Mouse (Mus musculus): ENCODE measurements around the gene Gm14597. TPM values are rescaled to one million over a fixed set of nuclear protein-coding genes. Genes with fewer than 3 reads are reported as not detected.
"Not testable (repeated sequence)": the region's sequence is repeated elsewhere in the genome, so short reads cannot be mapped to it uniquely, and the experiment has no call there.

Gm14597 gene
- polyA plus RNA-seq, 1 experiment from 2014 or later = not detected

- not testable (repeated sequence) for H3K4me3 ChIP-seq; H3K9ac ChIP-seq; H3K4me1 ChIP-seq; H3K36me3 ChIP-seq; H3K27ac ChIP-seq; H3K4me2 ChIP-seq; ATAC-seq; H3K27me3 ChIP-seq (replicated peaks); H3K9me3 ChIP-seq (replicated peaks)
- WGBS (ENCODE audit: insufficient replicate concordance) = 21% methylated on average over 2 of the region's 2 CpGs
Measured at GRCm38 (mm10) chrX:53599993-53600392, 8.8 kb downstream of the Gm14597 start.

- not testable (repeated sequence) for H3K4me1 ChIP-seq; ATAC-seq; H3K36me3 ChIP-seq; H3K9ac ChIP-seq; H3K9me3 ChIP-seq (replicated peaks); H3K27ac ChIP-seq; H3K4me3 ChIP-seq; H3K4me2 ChIP-seq; H3K27me3 ChIP-seq (replicated peaks)
- 58% methylated on average over 3 of the region's 4 CpGs for WGBS (ENCODE audit: insufficient replicate concordance)
Measured at GRCm38 (mm10) chrX:53583404-53583803, 25.4 kb downstream of the Gm14597 start.

- not testable (repeated sequence) for H3K9ac ChIP-seq; H3K4me3 ChIP-seq; H3K4me2 ChIP-seq; H3K36me3 ChIP-seq; H3K4me1 ChIP-seq; H3K27ac ChIP-seq; H3K9me3 ChIP-seq (replicated peaks); ATAC-seq; H3K27me3 ChIP-seq (replicated peaks)
- WGBS (ENCODE audit: insufficient replicate concordance) = 68% methylated on average over 2 of the region's 4 CpGs
Measured at GRCm38 (mm10) chrX:53581407-53581806, 27.4 kb downstream of the Gm14597 start.

- H3K36me3 ChIP-seq = no peaks in the 10 kb centered on the region
- WGBS (ENCODE audit: insufficient replicate concordance) = 40% methylated on average over 1 of the region's 1 CpGs
Measured at GRCm38 (mm10) chrX:53579311-53579710, 29.5 kb downstream of the Gm14597 start.

More at GRCm38 (mm10) chrX:53579311-53579710, 29.5 kb downstream of the Gm14597 start:
- Histone ChIP-seq H3K4me3 (no peak overlapping the region), H3K9me3 (replicated peaks) (no peaks in the 10 kb centered on the region), H3K4me2 (no peak overlapping the region), H3K9ac (no peak overlapping the region), H3K4me1 (no peaks in the 10 kb centered on the region), H3K27ac (no peak overlapping the region), H3K27me3 (replicated peaks) (no peaks in the 10 kb centered on the region)
- no peak for ATAC-seq

Other genes starting within 250 kb of the Gm14597 start
- 36.5 and 37.6 TPM in 2 replicates for gene Mospd1, start 238.5 kb downstream of the Gm14597 start, polyA plus RNA-seq (2016; fragmentation: Nextera tagmentation; extraction: Ambion mirVana)
- not detected in 2 replicates for gene Etd, start 174.1 kb downstream of the Gm14597 start, polyA plus RNA-seq (2016; fragmentation: Nextera tagmentation; extraction: Ambion mirVana)
- 2.8 and 4.3 TPM in 2 replicates for gene Rtl8c, start 947 bp downstream of the Gm14597 start, polyA plus RNA-seq (2016; fragmentation: Nextera tagmentation; extraction: Ambion mirVana)
- gene Rtl8a, start 34.7 kb upstream of the Gm14597 start, polyA plus RNA-seq (2016; fragmentation: Nextera tagmentation; extraction: Ambion mirVana) = 8.8 and 9.4 TPM in 2 replicates
- gene Rtl8b, start 61.4 kb upstream of the Gm14597 start, polyA plus RNA-seq (2016; fragmentation: Nextera tagmentation; extraction: Ambion mirVana) = 8.1 and 9.0 TPM in 2 replicates
- 0.11 TPM in 1 of 2 replicates, not detected in the other for gene 4930502E18Rik, start 115.8 kb upstream of the Gm14597 start, polyA plus RNA-seq (2016; fragmentation: Nextera tagmentation; extraction: Ambion mirVana)
- not detected in 2 replicates for gene 1700013H16Rik, start 148.9 kb upstream of the Gm14597 start, polyA plus RNA-seq (2016; fragmentation: Nextera tagmentation; extraction: Ambion mirVana)
- not detected in 2 replicates for gene Zfp36l3, start 167.4 kb upstream of the Gm14597 start, polyA plus RNA-seq (2016; fragmentation: Nextera tagmentation; extraction: Ambion mirVana)
- gene Xlr, start 188.7 kb upstream of the Gm14597 start, polyA plus RNA-seq (2016; fragmentation: Nextera tagmentation; extraction: Ambion mirVana) = 2.0 and 3.1 TPM in 2 replicates

All from liver, embryonic 12.5 days (tissue).